Mouse (Mus musculus): ENCODE measurements at regions not wholly inside any gene's neighbourhood (a gene's known extent, or its start where the extent isn't known, plus 50 kb on each side); places are given as distances from the start of the nearest gene placed in this dataset.
A peak's percentile ranks its signal among the peaks of the same experiment; 100 is the strongest.

DNA sequence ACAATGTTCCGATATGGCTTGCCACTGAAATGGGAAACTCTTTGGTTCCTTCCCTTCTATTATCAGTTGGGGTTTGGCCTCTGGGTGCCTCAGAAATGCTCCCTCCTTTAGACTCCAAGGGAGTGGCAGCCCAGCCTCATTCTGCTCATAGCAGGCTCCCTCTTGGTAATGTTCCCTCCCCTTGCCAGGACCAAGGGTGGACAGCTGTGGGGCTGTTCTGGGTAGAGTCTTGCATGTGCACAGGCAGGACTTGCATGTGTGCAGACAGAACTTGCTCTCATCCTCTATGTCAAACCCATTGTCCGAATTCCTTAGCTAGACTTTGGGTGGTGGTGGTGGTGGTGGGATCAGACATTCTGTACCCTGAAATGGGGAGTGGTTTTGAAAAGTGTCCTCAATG lies 71.8 kb upstream of the Kif2a start:
- Histone ChIP-seq H3K36me3 (ENCODE audit: insufficient read depth, low read length) (no peaks in the 10 kb centered on the region), H3K9ac (replicated peaks; ENCODE audit: low read length, poor library complexity, severe bottlenecking) (no peak overlapping the region), H3K9me3 (ENCODE audit: low read length) (no peaks in the 10 kb centered on the region), H3K4me1 (ENCODE audit: insufficient read depth, low read length) (no peaks in the 10 kb centered on the region), H3K27me3 (ENCODE audit: insufficient read depth, low read length) (no peaks in the 10 kb centered on the region), H3K27ac (ENCODE audit: low read depth, low read length) (no peak overlapping the region), H3K4me2 (ENCODE audit: low read depth, low read length, poor library complexity, severe bottlenecking) (no peak overlapping the region), H3K4me3 (ENCODE audit: low read depth, low read length) (no peak overlapping the region)
- TF ChIP-seq CTCF (IDR thresholded peaks at IDR 0.05): no peak
- DNase-seq (ENCODE audit: low spot score): no peak
- no peak for ATAC-seq (ENCODE audit: low FRiP score)
- 77% methylated on average over 2 of the region's 2 CpGs for WGBS

DNA sequence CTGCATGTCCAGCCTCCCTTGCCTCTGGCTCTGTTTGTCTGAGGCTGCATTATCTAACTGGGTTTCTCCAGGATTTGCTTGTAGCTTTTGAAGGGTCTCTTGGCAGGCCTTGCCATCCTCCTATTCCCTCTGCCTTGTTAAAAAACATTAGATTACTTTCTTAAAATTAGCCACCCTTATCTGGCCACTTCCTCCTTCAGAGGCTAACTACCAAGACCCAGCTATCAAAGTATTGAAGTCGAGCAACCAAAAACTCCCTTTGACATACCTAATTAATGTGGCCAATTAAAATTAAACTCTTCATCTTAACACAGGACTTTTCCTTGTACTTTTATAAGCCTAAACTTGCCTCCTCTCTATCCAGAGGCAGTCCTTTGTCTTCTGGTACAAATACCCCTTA lies 66.3 kb upstream of the Kif2a start:
- WGBS: 36% methylated on average over 1 of the region's 1 CpGs
- H3K9me3 ChIP-seq (ENCODE audit: low read length): no peaks in the 10 kb centered on the region
- H3K9ac ChIP-seq (replicated peaks; ENCODE audit: low read length, poor library complexity, severe bottlenecking): no peak overlapping the region
- no peak overlapping the region for H3K4me3 ChIP-seq (ENCODE audit: low read depth, low read length)
- H3K36me3 ChIP-seq (ENCODE audit: insufficient read depth, low read length): no peaks in the 10 kb centered on the region
- H3K27me3 ChIP-seq (ENCODE audit: insufficient read depth, low read length): no peaks in the 10 kb centered on the region
- no peak overlapping the region for H3K27ac ChIP-seq (ENCODE audit: low read depth, low read length)
- H3K4me2 ChIP-seq (ENCODE audit: low read depth, low read length, poor library complexity, severe bottlenecking): no peak overlapping the region
- no peak for DNase-seq (ENCODE audit: low spot score)
- no peak for ATAC-seq (ENCODE audit: low FRiP score)
- no peak for TF ChIP-seq CTCF (IDR thresholded peaks at IDR 0.05)
- H3K4me1 ChIP-seq (ENCODE audit: insufficient read depth, low read length): no peaks in the 10 kb centered on the region

DNA sequence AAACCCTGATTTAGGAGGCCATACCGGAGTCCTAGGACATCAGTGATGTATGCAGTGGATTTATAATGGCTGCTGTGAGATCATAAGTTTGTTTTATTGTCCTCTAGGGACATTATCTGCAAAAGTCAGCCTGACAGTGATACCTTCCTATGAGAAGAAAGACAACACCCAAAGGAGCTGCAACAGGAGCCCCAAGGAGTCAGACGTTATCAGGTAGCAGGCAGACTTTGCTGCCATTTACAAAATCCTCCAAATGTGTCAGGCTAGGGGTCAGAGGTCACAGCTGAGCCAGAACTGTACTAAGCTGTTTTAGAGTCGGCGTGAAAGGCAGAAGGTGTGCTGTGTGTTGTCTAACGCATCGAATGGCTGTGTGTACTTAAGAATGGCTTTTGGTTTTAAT lies 65.4 kb upstream of the Kif2a start:
- Histone ChIP-seq H3K4me3 (ENCODE audit: low read depth, low read length) (no peak overlapping the region), H3K27me3 (ENCODE audit: insufficient read depth, low read length) (no peaks in the 10 kb centered on the region), H3K27ac (ENCODE audit: low read depth, low read length) (no peak overlapping the region), H3K4me2 (ENCODE audit: low read depth, low read length, poor library complexity, severe bottlenecking) (no peak overlapping the region), H3K9ac (replicated peaks; ENCODE audit: low read length, poor library complexity, severe bottlenecking) (no peak overlapping the region), H3K36me3 (ENCODE audit: insufficient read depth, low read length) (no peaks in the 10 kb centered on the region), H3K4me1 (ENCODE audit: insufficient read depth, low read length) (no peaks in the 10 kb centered on the region), H3K9me3 (ENCODE audit: low read length) (no peaks in the 10 kb centered on the region)
- ATAC-seq (ENCODE audit: low FRiP score) (no peak), DNase-seq (ENCODE audit: low spot score) (no peak)
- WGBS: 75% methylated on average over 6 of the region's 6 CpGs
- no peak for TF ChIP-seq CTCF (IDR thresholded peaks at IDR 0.05)

DNA sequence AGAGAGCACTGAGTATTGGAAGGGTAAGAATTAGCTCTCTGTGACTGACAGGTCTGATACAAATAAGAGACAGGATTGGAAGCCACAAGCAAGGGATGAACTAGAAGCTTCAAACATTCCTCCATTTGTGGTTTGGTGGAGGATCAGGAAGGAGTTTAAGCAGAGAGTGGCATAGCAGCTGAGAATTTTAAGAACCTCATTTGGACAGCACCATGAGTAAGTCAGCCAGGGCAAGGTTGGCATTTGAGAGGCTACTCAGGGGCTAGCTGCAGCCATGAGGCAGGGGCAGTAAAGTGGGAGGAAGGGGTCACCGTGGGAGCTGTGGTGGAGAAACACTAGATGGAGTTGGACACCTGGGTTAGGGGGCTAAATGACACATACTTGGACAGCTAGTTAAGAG lies 56.2 kb upstream of the Kif2a start:
- Histone ChIP-seq H3K27ac (ENCODE audit: low read depth, low read length) (no peak overlapping the region), H3K4me1 (ENCODE audit: insufficient read depth, low read length) (no peaks in the 10 kb centered on the region), H3K27me3 (ENCODE audit: insufficient read depth, low read length) (no peaks in the 10 kb centered on the region), H3K9ac (replicated peaks; ENCODE audit: low read length, poor library complexity, severe bottlenecking) (no peak overlapping the region), H3K36me3 (ENCODE audit: insufficient read depth, low read length) (no peaks in the 10 kb centered on the region), H3K4me3 (ENCODE audit: low read depth, low read length) (no peak overlapping the region), H3K4me2 (ENCODE audit: low read depth, low read length, poor library complexity, severe bottlenecking) (no peak overlapping the region), H3K9me3 (ENCODE audit: low read length) (no peaks in the 10 kb centered on the region)
- DNase-seq (ENCODE audit: low spot score) (no peak), ATAC-seq (ENCODE audit: low FRiP score) (no peak)
- WGBS: 86% methylated on average over 1 of the region's 1 CpGs
- TF ChIP-seq CTCF (IDR thresholded peaks at IDR 0.05): no peak

DNA sequence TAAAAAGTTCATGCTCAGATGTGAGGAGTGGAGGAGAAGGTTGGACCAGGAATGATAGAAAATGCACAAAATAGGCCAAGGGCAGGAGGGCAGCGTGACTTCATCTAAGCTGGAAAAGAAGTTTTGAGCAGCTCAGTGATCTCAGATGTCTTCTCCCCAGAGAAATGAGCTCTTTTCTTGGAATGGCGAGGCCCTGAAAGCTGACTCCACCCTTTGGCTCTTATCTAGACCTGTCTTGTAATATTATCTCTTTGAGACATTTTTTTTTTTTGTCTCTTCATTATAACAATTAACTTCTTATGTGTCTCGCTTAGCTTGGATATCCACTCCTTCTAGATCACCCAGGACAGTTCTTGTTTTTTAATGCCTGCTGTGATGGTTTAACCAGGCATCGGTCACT lies 53.0 kb upstream of the Kif2a start:
- Histone ChIP-seq H3K27ac (ENCODE audit: low read depth, low read length) (no peak overlapping the region), H3K36me3 (ENCODE audit: insufficient read depth, low read length) (no peaks in the 10 kb centered on the region), H3K9me3 (ENCODE audit: low read length) (no peaks in the 10 kb centered on the region), H3K9ac (replicated peaks; ENCODE audit: low read length, poor library complexity, severe bottlenecking) (no peak overlapping the region), H3K4me1 (ENCODE audit: insufficient read depth, low read length) (no peaks in the 10 kb centered on the region), H3K4me3 (ENCODE audit: low read depth, low read length) (no peak overlapping the region), H3K27me3 (ENCODE audit: insufficient read depth, low read length) (no peaks in the 10 kb centered on the region), H3K4me2 (ENCODE audit: low read depth, low read length, poor library complexity, severe bottlenecking) (no peak overlapping the region)
- 97% methylated on average over 4 of the region's 4 CpGs for WGBS
- ATAC-seq (ENCODE audit: low FRiP score) (no peak), DNase-seq (ENCODE audit: low spot score) (no peak)
- TF ChIP-seq CTCF (IDR thresholded peaks at IDR 0.05): no peak

DNA sequence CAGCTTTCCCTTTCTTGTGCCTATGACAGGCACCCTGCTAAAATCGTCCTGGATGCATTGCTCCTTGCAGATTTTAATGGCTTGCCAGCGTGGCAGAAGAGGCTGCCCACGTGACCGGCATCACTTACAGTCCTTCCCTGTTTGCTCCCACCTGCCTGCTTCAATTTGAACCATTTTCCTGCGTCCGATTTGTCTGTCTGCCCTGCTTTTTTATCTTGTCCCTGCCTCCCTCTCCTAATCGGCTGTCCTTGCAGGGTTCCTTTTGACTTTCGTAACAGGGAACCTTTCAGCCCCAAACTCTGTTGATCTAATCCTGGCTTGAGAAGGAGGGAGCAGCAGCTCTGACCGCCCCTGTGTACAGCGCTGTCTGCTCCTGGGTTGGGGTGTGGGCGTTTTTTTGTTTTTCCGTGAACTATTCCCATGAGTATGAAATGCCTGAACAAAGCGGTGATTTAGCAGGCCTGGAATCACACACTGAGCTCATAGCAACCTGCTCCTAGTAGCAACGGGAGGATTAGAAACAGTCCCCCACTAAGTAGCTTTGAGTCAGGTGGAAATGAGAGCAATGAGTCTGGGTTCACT lies 51.2 kb upstream of the Kif2a start:
- H3K27ac ChIP-seq (ENCODE audit: low read depth, low read length): peak overlapping the region; percentile 62
- no peaks in the 10 kb centered on the region for H3K36me3 ChIP-seq (ENCODE audit: insufficient read depth, low read length)
- H3K9me3 ChIP-seq (ENCODE audit: low read length): no peaks in the 10 kb centered on the region
- DNase-seq (ENCODE audit: low spot score): peak; percentile 55
- TF ChIP-seq CTCF (IDR thresholded peaks at IDR 0.05): no peak
- H3K27me3 ChIP-seq (ENCODE audit: insufficient read depth, low read length): no peaks in the 10 kb centered on the region
- 1% methylated on average over 14 of the region's 14 CpGs for WGBS
- H3K9ac ChIP-seq (replicated peaks; ENCODE audit: low read length, poor library complexity, severe bottlenecking): no peak overlapping the region; the same call in 1 of the 2 replicates
- peak overlapping the region; percentile 45 for H3K4me2 ChIP-seq (ENCODE audit: low read depth, low read length, poor library complexity, severe bottlenecking)
- ATAC-seq (ENCODE audit: low FRiP score): peak; percentile 82
- H3K4me1 ChIP-seq (ENCODE audit: insufficient read depth, low read length): no peaks in the 10 kb centered on the region
- H3K4me3 ChIP-seq (ENCODE audit: low read depth, low read length): peak overlapping the region; percentile 25; the same call in 1 of the 2 replicates

Data from midbrain, postnatal 0 days (tissue).